Mouse (Mus musculus) monocyte, adult 59 days (primary cell): ENCODE results near the gene Atp5s. TPM values are rescaled to one million over a fixed set of nuclear protein-coding genes. Genes with fewer than 3 reads are reported as not detected.

ENCODE experiments used
- total RNA-seq, 2 experiments: library from RNA; stranded (reverse); gene quantifications; one replicate each; pipeline ENCODE4 v1.2.4; 2023

The Atp5s gene
- 1 to 10 TPM; 1.4 to 4.4 TPM for total RNA-seq

GRCm38 (mm10) chr12:69724711-69725460, at the start of gene Atp5s, which contains the start of gene L2hgdh:
Gene Atp5s, plus strand, starts transcription at chr12:69724950.
Gene L2hgdh, minus strand, starts transcription at chr12:69724873.

GRCm38 (mm10) chr12:69681566-69682061, 43.1 kb upstream of the Atp5s start, which contains the start of gene Sos2:
Gene Sos2, minus strand, starts transcription at chr12:69681852.

GRCm38 (mm10) chr12:69790530-69791505, 66.1 kb downstream of the Atp5s start, which contains the start of gene Cdkl1:
Gene Cdkl1, minus strand, starts transcription at chr12:69791267.

Other genes with a start within 250 kb of the Atp5s start
- 10 to 100 TPM in 1 of 2 experiments, 1 to 10 TPM in 1; 6.7 to 11.4 TPM for gene Vcpkmt, start 141.9 kb upstream of the Atp5s start, total RNA-seq
- 10 to 100 TPM; 53.6 to 55.7 TPM for gene Sos2, start 43.1 kb upstream of the Atp5s start, total RNA-seq
- gene L2hgdh, start 77 bp upstream of the Atp5s start, total RNA-seq = 1 to 10 TPM; 1.2 to 2.9 TPM
- gene Cdkl1, start 66.3 kb downstream of the Atp5s start, total RNA-seq = not detected
- gene Atl1, start 167.7 kb downstream of the Atp5s start, total RNA-seq = 1 to 10 TPM; 1.0 to 1.1 TPM
- gene Map4k5, start 168.2 kb downstream of the Atp5s start, total RNA-seq = 10 to 100 TPM; 30.4 to 32.4 TPM